Mouse (Mus musculus): ENCODE results near the gene Sp140.
"Not testable (repeated sequence)": the region's sequence is repeated elsewhere in the genome, so short reads cannot be mapped to it uniquely, and the experiment has no call there.

Sp140 gene

DNA sequence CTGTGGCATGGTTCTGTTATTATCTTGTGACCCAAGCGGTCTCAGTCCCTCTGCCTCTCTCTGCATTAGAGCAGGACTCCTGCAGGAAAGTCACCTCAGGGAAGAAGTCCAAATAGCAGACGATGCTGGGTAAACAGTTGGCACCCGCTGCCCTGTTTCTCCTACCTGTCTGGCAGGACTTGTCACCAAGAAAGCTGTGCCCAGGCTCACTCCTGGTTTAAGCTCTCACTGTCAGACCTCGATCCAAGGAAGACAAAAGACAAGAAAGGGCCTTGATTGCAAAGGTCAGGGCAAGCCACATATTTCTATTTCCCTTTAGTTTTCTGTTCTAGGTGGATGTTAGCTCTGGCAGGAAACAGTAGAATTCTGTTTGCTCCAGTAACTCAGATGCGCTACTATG lies 50.3 kb downstream of the Sp140 start:
- DNase-seq = not testable (repeated sequence)

GRCm38 (mm10) chr1:85651770-85652275 lies 51.6 kb downstream of the Sp140 start:
- DNase-seq = not testable (repeated sequence)

GRCm38 (mm10) chr1:85657211-85657610 lies 57.0 kb downstream of the Sp140 start:
- not testable (repeated sequence) for DNase-seq

DNA sequence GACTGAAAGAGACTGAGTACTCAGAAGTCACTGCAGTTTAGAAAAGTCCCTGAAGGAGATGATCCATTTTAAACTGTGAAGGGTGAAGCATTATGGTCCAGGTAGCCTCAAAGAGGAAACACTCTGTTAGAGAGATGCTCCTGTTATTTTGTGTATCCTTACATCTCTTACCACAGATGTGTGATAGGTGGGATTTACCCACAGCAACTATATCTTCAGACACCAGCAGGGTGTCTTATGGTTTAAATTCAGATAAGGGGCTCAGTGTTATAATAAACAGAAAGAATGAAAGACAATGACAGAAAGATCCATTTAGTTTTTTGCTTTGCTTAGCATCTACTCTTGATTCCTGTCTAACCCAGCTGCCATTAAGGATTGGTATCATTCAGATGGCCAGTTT lies 64.1 kb downstream of the Sp140 start:
- no peak for DNase-seq

DNA sequence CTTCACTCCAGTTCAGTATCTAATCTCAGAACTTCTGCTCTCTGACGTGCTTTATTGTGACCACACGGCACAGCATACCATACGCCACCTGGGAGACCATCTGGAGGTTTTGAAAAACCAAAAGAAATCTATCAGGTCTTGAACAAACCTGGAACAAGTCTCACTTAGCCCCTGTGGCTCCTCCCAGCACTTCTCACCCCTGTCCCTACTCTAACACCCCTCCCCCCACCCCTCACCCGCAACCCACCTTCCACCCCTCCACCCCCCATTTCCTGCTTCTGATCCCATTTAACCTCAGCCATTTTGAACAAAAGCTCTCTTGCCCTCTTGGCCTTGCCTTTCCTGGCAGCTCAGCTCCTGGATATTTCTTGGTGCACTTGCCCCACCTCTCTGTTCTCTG lies 80.0 kb downstream of the Sp140 start:
- no peak for DNase-seq

GRCm38 (mm10) chr1:85686666-85687065 lies 86.5 kb downstream of the Sp140 start:
- no peak for DNase-seq

DNA sequence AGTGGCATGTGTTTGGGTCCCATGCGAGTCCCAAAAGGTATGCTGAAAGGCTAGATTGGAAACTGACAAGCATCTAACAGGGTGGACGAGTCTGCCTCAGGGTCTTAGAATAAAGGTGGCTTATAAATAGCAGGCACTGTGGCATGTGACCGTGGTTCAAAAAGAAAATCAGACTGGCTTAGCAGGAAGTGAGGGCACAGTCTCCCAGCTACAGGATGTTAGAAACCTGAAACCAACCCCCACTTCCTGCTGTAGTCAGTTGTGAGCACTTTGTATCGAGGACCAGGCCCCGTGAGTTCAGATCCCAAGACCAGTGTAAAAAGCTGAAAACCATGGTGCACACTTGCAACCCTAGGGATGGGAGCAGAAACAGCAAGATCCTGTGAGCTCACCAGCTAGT lies 87.2 kb downstream of the Sp140 start:
- DNase-seq = no peak

DNA sequence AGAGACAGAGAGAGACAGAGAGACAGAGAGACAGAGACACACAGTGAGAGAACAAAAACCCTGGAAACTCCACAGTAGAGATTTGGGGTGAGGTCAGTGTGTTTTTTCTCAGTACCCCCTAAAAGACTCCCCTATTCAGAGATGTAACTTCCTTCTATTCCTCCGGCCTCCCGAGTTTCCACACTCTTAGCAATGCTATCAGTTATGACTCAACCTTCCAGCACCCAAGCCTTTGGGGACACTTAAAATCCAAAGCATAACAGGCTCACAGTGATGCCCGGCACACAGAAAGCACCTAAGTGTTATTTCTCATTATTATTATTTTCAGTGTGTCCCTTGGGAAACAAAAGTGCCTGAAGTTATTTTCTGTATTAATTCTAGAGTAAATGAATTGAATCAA lies 90.4 kb downstream of the Sp140 start:
- no peak for DNase-seq

DNA sequence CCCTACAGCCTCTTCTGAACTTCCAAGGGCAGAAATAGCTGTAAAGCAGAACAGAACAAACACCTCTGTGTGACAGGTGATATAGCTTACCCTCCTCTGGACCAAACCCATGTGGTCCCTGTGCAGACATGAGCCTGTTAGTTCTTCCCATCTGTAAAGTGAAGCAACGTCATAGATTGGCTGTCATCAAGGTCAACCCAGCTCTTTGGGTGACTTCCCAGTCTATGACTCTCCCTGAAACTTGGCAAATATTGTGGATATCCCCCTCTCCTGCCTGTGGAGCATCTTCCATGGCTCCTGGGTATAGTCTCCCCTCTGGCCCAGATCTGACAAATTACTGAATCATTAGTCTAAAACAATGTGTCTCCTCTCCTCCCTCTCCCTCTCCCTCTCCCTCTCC lies 92.1 kb downstream of the Sp140 start:
- DNase-seq = no peak

DNA sequence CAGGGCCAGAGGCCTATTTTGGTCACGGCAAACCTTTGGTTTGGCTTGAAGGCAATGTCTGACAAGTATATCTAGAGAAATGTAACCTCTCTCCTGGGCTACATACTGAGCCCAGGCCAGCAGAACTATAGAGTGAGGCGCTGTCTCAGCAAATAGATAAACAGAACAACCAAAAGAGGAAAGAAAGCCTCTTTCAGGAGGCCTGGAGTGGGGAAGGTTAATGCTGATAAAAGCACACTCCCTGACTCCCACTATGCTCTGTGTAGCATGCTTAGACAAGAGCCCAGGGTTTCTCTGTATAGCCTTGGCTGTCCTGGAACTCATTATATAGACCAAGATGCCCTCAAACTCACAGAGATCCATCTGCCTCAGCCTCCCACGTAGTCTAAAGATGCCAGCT lies 93.1 kb downstream of the Sp140 start:
- DNase-seq = no peak
